Mouse (Mus musculus): Measurements from ENCODE around the gene Diaph3. TPM values are rescaled to one million over a fixed set of nuclear protein-coding genes. Genes with fewer than 3 reads are reported as not detected.
"Not testable (repeated sequence)": the region's sequence is repeated elsewhere in the genome, so short reads cannot be mapped to it uniquely, and the experiment has no call there.

The Diaph3 gene
- total RNA-seq, 2 experiments from 2014 or later: 7.0 to 7.4 TPM

DNA sequence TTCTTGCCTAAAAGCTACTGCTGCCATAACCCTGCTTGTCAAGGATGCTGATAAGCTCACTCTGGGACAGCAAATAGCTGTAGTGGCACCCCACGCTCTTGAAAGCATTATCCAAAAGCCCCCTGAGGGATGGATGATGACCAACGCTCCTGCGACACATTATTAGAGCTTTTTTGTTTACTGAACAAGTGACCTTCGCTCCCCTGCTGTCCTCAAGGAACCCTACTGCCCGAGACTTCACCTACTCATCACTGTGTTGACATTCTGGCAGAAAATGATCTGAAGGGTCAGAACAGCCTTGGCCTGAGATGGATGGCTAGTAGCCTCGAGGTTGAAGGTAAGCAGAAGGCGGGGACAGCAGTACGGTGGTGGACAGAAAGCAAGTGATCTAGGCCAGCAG is 56.1 kb downstream of the Diaph3 start:
- intact Hi-C loops (cut with DNase I); DNase-seq: not testable (repeated sequence)

DNA sequence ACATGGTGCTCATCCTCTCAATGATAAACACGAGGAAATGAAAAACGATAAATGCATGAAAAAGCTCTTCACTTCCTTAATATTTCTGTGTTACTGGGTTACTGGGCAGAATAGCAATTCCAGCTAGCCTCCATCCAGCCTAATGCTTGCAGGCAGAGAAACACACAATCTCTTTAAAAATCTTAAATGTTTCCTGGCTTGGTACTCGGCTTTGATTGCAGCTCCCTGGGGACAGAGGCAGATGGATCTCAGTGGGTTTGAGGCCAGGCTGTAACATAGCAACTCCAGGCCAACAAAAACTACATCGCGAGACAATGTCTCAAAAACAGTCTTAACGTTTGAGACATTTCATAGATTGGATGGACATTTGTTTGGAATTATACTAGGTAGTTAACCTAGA is 57.1 kb downstream of the Diaph3 start:
- intact Hi-C loops (cut with DNase I): no loop called here

DNA sequence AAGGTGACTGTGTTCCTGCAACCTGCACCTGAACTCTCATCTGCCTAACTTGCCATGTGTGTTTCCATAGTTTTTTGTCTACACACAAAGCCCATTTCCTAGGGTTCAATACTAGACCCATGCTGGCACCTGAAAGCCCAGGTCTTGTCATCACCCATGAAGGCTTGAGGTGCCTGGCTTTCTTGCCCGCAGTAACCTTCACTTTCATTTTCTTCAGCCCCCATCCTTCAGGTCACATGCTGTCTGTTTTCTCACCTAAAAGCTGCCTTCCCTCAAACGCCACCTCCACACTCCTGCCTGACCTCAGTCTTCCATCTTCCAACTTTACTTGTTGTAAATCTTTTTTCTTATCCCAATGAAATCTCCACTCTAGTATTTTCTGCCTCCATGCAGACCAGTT is 61.3 kb downstream of the Diaph3 start:
- DNase-seq: no peak
- intact Hi-C loops (cut with DNase I): no loop called here

More for the DNA sequence above, 57.1 kb downstream of the Diaph3 start:
- peak; percentile 44 for DNase-seq

DNA sequence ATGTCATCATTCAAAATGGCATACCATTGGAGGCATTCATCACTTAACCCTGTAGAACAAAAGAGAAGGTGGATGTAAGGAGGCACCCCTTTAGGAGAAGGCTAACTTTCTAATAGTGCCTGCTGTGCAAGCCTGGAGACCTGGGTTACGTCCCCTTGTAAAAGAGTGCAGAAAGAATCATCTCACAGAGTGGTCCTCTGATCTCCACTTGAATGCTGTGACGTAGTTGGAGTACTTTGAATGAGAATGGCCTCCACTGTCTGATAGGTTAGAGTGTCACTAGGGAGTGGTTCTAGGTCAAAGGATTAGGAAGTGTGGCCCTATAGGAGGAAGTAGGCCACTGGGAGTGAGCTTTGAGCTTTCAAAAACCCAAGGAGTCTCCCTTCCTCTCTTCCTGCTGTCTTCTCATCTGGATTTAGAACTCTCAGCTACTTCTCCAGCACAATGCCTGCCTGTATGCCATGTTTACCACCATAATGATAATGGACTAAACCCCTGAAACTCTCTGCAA is 66.0 kb downstream of the Diaph3 start:
- no peak for DNase-seq
- intact Hi-C loops (cut with DNase I): no loop called here

DNA sequence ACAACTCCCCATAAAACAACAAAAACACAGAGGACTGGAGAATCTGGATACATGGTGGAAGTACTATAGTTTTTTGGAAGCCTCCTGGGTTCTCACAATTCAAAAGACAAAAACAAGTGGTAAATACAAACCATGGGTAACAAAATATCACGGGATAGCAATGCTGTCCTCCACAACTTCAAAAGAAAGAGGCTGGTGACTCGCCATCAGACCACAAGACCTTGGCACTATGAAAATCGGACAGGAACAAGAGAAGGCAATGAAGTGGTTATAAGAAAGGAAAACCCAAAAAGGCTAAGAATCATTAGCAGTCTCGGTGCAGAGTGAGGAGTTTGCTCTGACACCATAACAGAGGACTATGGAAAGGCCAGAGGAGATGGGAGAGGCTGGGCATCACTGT is 76.8 kb downstream of the Diaph3 start:
- no peak for DNase-seq
- intact Hi-C loops (cut with DNase I): no loop called here

DNA sequence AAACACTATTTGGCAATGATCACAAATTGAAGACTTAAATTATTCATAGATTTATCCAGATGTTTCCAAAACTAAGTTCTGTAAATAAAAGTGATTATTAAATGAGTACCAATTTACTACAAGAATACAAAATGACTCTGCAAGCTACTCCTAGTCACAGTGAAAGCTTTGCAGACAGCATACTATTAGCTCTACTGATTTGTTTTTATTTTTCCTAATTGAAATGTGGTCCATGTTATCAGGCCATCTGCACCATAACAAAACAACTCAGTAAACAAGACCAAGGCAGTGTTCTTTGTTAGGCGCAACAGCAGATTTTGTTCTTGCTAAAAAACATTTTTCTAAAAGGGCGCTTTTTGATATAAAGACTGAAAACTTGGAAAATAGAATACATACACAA is 84.9 kb downstream of the Diaph3 start:
- intact Hi-C loops (cut with DNase I): no loop called here
- DNase-seq: no peak

DNA sequence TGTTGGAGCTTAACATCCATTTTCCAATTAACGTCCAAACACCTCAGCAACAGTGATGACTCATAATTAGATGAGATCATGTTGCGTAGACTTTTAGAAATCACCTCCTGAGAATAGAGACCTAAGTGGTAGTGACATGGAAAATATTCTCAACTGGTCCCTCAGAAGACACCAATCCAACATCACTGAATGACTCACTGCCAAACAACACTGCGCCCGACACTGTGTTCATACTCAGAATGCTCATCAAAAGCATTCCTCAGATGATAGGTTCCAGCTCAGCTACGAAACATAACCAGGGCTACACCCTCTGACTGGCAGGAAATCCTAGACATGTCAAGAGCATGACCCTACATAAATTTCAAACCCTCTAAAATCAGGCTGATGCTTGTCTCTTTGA is 89.8 kb downstream of the Diaph3 start:
- DNase-seq: no peak
- intact Hi-C loops (cut with DNase I): no loop called here

DNA sequence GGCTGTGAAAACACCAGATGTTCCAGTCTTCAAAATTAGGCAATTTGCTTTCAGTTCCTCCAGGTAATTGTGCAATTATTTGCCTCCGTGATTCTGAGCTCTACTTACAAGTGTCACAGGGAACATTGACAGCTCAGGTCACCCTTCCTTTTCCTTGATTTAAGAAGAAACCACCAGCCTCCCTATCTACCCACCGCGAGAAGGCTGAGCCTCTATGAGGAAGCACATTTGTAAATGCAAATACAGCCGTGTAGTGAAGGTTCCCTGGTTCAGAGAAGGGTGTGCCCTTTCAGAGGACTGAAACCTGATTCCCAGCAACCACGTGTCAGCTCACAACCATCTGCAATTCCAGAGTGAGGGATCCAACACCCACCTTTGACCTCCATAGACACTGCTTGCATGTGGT is 96.6 kb downstream of the Diaph3 start:
- DNase-seq: no peak
- intact Hi-C loops (cut with DNase I): no loop called here

DNA sequence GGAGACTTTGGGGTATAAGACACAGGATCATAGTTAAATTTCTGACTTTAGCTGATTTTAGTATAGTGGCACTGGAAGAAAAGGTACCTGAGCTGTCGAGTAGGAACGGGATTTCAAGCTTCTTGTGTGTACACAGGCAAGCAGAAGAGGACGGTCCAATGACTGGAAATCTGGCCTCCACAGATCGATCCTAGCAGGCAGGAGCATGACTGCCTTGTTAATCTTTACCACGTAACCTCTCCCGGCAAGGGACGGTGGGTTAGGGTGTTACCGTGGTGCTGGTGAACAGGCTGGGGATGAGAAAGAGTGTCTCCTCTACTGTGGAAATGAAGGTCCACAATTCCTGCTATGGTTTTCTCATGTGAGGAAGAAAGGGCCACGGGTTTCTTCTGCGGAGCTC is 120.8 kb downstream of the Diaph3 start:
- intact Hi-C loops (cut with DNase I): no loop called here
- no peak for DNase-seq

DNA sequence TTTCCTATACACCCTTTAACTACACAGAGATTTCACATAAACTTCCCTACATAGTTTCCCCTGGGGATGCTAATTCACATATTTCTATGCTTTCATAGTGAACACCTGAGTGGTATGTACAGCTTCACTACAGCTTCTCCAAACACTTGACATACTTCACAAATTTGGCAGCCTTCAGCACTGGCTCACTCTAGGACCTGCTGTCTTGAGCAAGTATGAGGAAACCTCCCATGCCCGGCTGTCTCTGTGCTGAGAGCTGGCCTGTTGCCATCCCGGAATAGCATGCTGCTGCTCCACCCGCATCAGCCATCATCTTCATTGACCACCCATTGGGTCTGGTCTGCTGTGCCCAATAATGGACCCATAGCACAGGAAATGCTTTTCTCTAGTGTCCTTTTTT is 121.3 kb downstream of the Diaph3 start:
- intact Hi-C loops (cut with DNase I): no loop called here
- DNase-seq: peak; percentile 80

DNA sequence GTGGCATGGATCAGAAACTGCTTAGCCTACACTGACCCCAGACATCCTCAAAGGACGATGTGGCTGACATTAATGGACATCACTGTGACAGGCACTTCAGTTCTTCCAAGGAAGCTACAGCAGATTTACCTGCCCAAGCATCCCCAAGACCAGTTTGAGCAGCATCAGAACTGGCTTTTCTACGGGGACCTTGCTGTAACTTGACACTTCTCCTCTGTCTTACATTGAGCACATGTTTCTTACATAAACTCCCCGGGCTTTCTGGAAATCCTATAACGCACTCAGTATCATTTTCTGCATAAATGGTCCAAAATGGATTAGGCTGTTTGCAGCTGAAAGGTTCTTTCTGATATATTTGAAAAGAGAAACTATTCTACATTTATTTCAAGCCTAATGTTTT is 143.7 kb downstream of the Diaph3 start:
- DNase-seq: no peak
- intact Hi-C loops (cut with DNase I): no loop called here

DNA sequence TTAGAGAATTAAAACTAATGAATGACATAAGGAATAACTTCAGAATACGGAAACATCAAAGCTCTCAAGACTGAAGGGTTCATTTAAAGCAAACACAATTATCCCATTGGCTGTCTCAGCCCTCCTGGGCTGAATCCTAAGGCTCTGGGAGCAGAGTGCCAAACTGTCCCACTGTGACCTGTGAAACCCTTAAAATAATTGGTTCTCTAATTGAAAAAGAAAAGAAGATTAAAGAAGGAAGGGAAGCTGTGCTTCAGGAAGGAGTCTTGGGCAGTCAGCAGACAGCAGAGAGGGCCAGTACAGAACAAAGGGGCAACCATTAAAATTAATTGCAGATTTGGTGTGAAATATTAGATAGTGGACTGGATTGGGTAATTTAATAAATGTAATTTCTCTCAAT is 189.9 kb downstream of the Diaph3 start:
- intact Hi-C loops (cut with DNase I): no loop called here
- DNase-seq: no peak

DNA sequence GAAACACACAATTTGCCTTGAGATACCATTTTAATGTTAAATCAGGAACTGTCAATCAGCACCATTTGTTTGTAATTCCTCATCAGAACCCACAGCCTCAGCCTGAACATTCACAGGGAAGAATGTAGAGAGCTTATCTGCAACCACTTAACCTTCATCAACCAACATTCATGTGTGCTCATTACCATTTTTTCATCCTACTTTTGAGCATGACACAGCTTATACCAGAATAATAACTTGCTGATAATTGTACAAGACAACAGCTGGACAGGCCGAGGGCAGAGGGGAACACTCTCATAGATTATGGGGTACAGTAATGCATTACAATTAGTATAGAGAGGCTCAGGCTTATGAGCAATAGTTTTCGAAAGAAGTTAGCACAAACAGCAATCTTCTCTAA is 203.1 kb downstream of the Diaph3 start:
- intact Hi-C loops (cut with DNase I): no loop called here
- no peak for DNase-seq

DNA sequence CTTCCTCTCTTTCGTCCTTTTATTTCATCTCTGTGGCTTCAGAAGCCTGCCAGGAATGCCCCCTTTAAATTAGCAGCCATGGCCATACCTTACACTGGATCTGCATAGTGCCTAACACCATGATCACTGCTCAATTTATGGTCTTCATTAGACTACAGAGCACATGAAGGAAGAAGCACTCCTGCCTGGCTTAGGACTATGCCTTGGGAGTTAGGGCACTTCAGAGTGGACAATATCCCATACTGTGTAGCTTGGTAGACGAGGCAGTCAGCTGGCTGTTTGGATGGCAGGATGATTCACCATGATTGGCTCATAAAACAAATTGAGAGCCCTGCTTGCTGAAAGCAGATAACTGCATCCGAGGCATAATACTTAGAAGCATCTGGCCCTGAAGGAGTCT is 204.6 kb downstream of the Diaph3 start:
- intact Hi-C loops (cut with DNase I): no loop called here
- no peak for DNase-seq

DNA sequence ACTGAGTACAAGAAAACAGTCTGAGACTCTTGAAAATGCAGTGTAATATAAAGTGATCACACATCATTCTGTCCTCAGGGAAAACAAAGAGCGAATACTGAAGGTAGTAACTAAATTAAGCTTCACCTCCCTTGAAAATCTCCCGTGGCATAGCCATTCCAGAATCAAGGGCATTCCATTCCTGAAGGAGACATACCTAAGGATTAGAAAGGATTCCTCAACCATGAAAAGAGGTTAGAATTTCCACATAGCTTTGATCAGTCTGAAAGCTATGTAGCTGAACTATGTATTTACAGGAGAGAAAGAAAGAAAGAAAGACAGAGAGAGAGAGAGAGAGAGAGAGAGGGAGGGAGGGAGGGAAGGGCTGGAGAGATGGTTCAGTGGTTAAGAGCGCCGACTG is 210.3 kb downstream of the Diaph3 start:
- DNase-seq: no peak
- intact Hi-C loops (cut with DNase I): no loop called here

DNA sequence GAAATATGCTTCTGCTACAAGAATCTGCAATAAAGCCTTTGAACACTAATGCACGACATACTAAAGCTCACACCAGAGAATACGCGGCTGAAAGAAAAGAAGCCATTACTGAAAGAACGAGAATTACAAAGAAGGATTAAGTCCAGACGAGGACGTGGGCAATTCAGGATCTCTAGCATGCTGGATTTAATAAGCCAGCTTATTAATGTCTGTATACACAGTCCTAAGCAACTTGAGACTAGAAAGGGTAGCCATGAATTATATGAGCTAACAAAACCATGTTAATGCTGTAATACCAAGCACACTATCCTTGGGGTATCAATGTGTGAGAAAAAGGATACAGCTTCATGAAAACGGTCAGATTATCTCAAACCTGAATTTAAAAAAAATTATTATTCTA is 214.2 kb downstream of the Diaph3 start:
- DNase-seq: no peak
- intact Hi-C loops (cut with DNase I): no loop called here

DNA sequence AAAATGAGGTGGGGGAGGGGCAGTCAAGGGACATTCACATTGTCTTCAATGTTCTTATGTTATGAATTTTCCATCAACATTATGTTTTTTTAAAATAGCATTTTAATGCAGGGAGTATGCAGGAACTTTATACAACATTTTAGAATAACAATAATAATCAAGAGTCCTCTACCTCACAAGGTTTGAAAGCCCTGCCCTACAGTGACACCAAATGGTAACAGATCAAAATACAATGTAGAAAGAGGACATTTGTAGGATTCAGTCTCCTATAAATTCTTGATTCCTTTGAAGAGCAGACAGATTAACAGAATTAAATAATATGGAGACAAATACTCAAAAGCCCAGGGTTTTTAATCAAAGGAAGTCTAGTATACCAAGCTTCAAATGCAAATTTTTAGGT is 242.1 kb downstream of the Diaph3 start:
- intact Hi-C loops (cut with DNase I): no loop called here
- DNase-seq: no peak

DNA sequence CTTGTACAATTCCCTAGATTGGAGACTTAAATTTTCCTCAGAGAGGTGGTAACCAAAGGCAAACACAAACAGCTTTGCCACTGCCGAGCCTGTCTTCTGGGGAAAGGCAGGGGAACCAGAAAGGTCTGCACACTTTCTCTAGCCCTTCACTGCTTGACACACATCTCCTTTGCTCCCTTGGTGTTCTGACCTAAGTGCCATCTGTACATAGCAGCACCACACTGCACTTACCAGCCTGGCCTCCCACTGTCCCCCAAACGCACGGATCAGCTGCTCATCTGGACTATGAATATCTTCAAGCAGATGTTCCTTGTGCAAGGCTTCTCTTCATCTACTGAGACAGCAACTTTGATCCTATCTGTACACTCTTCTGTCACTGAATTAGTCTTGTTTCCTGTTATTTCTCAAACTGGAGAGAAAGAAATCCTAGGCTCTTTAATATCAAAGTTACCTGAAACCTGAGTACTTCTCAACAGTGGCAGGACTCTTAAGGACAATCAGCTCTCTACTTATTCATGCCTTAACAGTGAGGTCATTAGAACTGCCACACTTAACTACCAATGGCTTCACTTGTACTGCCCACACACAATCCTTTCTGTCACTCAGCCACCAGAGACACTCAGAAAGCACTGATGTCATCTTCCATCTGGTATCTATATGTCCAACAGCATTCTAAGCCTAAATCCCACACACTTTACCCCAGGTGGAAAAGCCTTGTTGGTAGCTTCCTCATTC is 251.8 kb downstream of the Diaph3 start:
- DNase-seq: no peak
- intact Hi-C loops (cut with DNase I): no loop called here

DNA sequence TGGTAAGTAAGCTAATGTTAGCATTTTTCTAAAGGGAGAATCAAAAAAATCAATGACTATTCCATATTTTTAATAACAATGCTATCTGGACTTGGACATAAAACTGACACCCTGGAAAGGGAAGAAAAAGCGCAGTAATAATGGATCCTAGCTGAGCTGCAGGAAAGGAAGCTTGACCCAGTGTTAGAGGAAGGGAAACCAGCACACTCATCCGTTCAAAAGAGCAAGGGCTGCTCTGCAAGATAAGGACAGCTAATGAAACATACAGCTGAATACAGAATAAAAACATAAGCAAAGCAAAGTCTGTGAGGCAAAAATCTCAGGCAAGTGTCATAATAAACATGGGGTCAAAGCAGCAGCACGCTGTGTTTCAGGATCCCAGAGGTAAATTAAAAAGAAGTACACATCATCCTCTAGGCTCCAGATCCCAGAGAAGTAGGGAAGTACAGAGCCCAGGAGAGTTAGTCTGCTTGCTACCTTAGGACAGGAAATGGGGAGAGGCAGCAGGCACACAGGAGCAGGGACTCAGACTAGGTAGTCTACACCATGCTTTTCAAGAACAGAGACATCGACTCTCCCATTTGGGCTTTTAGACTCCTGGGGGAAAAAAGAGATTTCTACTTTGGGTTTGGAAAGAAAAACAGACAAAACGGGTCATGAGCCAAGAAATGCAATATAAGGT is 255.5 kb downstream of the Diaph3 start:
- intact Hi-C loops (cut with DNase I): no loop called here
- no peak for DNase-seq

DNA sequence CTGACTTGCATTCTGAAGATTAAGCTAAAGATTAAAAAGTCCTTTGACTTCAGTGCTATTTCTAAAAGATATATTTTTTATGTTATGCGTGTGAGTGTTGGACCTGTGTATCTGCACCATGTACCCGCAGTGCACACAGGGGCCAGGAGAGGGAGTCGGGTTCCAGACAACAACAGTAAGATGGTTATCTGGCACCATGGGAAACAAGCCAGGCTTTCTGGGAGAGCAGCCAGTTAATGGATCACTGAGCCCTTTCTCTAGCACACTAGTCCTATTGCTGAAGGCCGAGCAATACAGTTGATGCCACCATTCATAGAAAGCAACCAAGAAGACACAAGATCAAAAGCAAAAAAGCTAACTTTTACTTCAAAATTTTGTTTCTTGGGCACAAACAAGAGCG is 271.5 kb downstream of the Diaph3 start:
- intact Hi-C loops (cut with DNase I): no loop called here
- DNase-seq: peak; percentile 87

DNA sequence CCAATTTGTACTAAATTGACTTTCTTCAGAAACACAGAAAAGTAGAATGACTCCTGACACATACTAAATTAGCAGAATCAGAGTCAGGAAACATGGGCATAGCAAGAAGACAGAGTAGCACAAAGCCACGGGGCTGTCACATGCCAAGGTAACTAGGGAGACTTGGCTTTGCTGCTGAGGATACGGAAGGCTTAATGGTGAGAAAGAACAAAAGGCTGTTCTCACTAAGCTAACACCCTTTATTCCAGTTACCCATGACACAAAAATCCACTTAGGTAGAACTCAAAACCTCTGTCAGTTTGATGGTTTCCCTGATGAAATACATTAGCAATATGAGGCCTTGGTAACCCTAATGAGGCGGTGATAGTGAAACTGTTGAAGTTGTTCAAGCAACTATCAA is 273.9 kb downstream of the Diaph3 start:
- intact Hi-C loops (cut with DNase I): no loop called here
- peak; percentile 4 for DNase-seq

DNA sequence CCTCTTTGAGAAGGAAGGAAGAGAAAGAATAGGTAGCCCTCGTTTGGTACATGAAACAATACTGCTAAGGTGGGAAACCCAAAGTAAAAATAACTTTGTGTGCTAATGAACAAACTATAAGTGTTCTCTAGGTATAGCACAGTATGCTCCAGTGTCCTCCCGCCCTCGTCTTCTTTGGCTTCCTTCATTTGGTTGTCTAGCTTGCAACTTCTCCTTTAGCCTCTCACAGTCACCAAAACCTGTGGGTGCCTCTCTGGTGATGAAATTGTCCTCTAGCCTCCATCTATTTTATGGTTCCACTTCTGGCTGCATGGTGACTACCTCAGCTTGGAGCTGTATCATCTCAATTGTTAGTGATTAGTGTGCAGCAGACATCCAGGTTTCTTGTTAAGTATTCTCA is 277.0 kb downstream of the Diaph3 start:
- intact Hi-C loops (cut with DNase I): no loop called here

More for the DNA sequence above, 277.0 kb downstream of the Diaph3 start:
- DNase-seq: no peak
